Mouse (Mus musculus) urinary bladder, adult 18-20 months (tissue): ENCODE measurements around the gene Gabrg2.

Source experiments
- DNase-seq, 2 experiments: peaks; one replicate each; pipeline ENCODE4 v3.0.0; 2022; ENCODE audit warnings: low spot score in 2 of 2, mixed read lengths in 2 of 2

Gabrg2 gene

DNA sequence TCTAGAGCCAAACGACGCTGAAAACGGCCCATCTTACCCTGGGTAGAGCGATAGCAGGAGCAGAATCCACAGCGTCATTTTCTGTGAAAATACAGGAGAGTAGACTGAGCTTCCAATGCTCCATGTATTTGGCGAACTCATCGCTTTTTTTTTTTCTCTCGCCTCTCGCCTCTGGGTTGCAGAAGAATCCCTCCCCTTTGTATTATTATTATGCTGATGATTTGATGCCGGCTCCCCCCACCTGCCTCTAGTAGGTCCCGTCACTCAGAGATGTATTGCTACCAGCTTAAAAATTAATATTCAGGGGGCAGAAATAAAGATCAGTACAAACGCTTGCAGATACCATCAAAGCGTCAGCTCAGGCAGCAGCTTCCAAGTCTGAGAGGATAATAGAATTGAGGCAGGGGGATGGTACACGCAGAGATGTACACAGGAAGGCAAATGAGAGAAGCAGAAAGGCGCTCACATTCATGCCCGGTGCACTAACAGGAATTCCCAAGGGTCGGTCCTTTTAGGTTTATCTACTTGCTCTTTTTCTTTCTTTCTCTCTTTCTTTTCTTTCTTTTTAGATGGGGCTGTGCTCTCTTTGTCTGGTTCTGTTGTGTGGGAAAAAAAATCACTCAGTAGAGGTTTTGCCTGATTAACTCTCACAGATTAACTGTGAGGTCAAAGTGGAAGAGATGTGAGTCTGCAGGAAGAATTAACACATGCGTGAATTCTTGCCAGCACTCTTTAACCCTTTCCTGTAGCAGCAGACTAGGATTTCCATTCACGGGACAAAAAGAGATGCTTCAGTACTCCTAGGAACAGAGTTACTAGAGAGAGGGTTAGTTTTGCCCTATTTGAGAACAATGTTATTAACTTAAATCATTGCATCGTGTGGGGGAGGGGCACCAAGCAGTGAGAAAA is at the start of gene Gabrg2:
Gene Gabrg2 (minus strand): TSS at position 668 of the 909 bp plus-strand sequence.
- no peak for DNase-seq

DNA sequence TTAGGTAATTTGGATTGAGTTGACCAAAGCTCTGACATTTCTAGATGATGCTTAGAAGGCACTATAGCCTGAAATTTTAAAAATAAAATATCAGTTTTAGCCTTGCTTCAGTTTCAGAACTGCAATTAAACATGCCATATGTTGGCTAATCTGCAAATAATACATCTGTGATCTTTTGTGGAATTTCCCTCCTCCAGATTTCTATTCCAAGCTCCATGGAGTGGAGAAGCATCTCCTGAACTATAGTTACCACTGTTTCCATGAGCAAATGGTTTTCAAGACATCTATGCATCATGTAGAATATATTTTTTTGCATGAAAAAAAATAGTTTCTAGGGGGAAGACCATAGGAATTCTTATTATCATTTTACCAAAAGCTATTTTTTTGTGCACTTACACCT is 47.5 kb upstream of the Gabrg2 start:
- DNase-seq = no peak

DNA sequence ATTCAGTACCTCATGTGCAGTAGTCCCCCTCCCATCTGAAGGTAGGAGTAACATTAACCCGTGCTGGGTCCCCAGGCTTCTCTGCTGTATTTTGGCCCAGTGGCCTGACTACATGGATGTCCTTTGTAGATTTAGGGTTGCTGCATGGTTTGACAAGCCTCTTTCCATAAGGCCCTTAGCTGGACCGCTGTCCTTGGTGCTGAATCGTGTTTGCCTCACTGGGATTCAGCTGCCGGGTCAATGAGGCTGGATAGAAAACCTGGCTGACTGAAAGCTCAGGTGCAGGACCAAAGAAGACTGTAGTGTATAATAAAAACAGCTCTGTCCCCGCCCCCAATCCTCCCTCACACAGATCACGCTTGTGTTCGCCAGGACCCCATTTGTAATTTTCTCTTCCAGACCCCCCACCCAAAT is 1.2 kb downstream of the Gabrg2 start:
- DNase-seq = peak; percentile 15 to 57

DNA sequence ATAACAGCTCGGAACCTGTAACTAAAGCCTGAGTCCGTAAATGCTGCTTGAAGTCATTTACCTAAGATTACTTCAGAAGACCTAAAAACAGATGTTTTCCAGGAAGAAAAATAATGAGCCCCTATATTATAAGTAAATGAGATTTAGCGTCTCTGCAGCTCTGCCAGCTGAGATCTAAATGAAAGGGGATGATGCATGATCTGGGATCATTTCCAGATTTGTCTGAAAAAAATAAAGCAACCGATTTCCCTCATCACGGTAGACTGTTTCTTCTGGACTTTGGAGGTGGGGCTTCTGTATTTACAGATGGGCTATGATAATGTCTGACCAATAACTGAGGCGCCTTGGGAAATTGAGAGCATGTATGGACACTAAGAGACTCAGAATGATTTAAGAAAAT is 20.5 kb downstream of the Gabrg2 start:
- DNase-seq = no peak

DNA sequence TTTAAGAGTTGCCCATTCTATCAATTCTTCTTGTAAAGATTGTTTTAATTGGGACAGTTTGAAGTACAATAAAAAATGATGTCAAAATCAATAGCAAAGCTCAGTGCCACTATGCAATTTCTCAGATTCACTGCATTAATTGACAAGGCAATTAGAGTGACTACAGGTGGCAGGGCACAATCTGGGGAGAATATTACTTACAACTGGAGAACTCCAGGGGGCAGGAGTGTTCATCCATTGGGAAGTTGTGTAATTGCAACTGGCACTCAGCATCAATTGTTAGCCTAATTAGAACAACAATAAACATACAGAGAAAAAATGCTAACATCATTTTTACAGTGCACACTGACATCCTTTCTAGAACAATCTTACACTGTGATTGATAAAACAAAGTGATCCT is 32.1 kb downstream of the Gabrg2 start:
- no peak for DNase-seq

DNA sequence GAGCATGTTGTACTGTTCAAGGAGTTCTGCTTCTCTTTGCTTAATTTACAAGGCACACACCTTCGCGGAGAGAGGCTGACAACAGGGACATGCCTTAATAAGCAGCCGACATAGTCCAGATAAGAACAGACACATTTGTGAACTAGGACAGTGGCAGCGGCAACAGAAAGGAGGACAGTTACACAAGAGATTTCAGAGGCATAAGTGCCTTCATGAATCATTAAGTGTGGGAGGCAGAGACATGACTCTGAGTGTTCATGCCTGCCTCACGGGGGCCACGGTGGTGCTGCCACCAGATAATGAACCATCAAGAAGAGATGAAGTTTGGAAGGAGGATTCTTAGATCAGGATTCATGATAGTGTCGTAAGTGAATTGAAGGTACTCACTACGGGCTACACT is 38.0 kb downstream of the Gabrg2 start:
- DNase-seq = no peak

DNA sequence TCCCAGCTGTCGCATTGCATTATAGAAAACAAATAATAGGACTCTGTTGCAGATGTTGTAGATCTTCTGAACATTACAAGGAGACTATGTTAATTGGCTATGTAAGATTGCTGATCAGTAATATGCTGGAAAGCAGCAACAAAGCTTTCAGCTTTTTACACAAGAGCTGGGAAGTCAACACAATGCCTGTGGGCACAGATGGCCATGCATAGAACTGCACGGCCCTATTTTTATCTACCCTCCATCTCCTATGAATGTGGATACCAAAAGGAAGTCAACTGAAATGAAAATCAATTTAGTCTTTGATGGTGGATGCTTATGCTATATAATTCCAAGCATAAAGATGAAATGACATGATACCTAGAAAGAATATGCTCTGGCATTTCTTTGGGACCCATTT is 47.1 kb downstream of the Gabrg2 start:
- DNase-seq = no peak

DNA sequence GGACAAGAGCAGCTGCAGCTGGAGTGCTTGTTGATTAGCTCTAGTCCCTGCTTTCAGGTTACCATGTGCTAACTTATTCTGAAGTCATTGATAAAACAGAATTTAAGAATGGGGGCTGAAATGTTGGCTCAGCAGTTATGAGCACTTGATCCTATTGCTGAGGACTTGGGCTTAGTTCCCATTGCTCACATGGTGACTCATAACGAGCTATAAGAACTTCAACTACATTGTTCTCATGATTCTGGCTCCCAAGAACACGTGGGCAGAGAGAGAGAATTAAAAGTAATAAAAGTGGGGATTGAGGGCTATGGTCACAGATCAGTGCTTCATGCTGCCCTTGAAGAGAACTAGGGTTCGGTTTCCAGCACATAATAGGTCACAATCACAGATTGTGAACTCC is 48.8 kb downstream of the Gabrg2 start:
- DNase-seq = no peak

DNA sequence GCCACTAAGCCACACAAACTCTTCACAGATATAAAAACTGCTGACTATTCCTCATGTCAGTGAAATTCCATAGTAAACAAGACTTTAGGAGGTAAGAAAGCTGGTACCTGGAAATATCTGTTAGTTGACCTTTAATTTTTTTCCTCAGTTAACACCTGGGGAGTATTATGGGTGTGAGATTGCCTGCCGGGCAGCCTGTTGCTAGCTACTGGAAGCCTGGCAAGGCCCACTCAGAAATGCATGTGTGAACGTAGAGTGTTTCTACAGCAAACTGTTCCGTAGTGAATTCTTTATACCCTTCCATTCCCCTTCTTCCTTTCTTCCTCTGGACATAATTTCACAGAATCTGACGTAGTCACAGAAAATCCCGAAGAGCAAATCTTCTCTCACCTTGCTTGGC is 55.2 kb downstream of the Gabrg2 start:
- DNase-seq = no peak

DNA sequence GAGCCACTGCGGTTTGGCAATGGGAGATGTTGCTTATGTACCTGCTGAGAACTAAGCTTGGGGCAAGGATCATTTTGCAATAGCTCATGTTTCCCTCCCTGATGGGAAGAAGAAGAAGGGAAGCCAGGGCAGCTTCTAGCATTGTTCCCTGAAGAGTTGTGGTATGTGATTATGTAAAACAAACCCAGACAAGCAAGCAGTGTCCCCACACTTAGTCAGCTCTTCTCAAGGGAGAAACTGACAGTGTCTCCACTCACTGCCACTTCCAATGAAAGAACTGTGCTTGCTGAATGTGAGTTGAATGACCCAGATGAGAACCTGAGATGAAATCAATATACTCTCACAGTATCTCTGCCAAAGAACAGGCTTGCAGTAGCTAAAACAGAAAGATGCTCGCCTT is 62.7 kb downstream of the Gabrg2 start:
- no peak for DNase-seq

DNA sequence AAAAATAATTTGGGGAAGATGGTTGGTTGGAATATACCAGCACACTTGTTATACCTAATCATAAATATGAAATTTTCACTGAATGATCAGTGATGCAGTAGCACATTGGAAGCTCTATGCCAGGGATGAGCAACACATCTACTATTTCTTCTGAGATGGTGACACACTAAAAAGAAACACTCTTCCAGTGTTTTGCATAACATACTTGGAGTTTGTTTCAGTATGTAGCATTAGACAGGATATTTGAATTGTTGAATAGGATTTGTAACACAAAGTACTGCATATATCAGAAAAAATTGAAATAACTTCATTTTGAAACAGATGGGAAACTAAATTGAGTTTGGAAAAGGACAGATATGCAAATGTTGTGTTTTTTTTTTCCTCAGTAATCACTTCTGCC is 81.8 kb downstream of the Gabrg2 start:
- DNase-seq = no peak

DNA sequence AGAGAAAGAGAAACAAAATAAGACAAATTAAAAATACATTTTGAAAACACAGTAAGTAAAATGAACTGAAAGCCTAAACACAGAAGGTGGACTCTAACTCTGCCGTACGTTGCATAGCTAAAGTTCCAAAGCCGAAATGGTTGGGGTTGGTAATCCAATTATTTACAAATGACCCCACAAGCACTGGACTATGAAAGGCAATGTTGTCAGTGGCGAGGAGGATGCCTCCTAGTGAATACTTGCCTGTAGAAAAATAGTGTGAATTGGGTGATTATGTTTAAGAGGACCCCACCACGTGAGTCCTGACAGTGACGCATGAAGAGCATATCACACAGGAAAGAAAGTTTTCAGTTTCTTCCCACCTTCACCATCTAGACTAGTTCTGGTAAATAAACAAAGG is 86.6 kb downstream of the Gabrg2 start:
- no peak for DNase-seq

DNA sequence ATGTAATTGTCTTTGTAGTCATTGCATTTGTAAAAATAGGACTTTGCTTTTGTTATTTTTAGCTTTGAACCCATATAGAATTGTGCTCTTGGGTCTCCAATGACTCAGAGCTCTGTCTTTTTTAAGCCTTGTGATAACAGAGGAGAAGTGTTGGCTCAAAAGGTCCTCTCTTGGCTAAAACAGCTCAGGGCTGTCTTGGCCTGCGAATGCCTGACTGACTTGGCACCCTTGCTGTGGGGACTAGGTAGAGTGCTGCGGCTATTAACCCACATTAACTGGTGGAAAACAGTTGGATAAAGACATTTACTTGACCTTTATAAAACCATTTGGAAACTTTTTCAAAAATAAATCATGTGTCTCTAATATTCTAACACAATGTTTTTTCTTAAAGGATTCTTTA is 97.0 kb downstream of the Gabrg2 start:
- no peak for DNase-seq
